Mouse (Mus musculus) hindbrain, embryonic 16.5 days (tissue): ENCODE results near the gene Ifrd2. TPM values are rescaled to one million over a fixed set of nuclear protein-coding genes. Genes with fewer than 3 reads are reported as not detected.

Experiments
- ATAC-seq: fragments of 200-750 bp; cut with Nextera tagmentation; 2 replicates; pipeline ENCODE4 v1.8.0; 2017; ENCODE audit warnings: moderate TSS enrichment, moderate library complexity
- H3K27ac ChIP-seq: fragments of 300-500 bp; sonication (generic); 2 replicates; pipeline ENCODE4 v1.5.1; 2014; ENCODE audit warnings: low read depth, mild to moderate bottlenecking, control low read depth, low read length, moderate library complexity
- H3K27me3 ChIP-seq: fragments of 300-500 bp; sonication (generic); replicated peaks from 2 replicates; pipeline ENCODE4 v1.6.1; 2014; ENCODE audit warnings: low read length; ENCODE audit not compliant: control insufficient read depth, insufficient read depth
- H3K36me3 ChIP-seq: fragments of 300-500 bp; sonication (generic); 2 replicates; pipeline ENCODE4 v1.6.1; 2014; ENCODE audit warnings: mild to moderate bottlenecking, low read length, moderate library complexity, mixed read lengths; ENCODE audit not compliant: control insufficient read depth, insufficient read depth
- H3K4me1 ChIP-seq: fragments of 300-500 bp; sonication (generic); 2 replicates; pipeline ENCODE4 v1.6.1; 2014; ENCODE audit warnings: low read depth, low read length; ENCODE audit not compliant: control insufficient read depth, insufficient read depth
- H3K4me2 ChIP-seq: fragments of 300-500 bp; sonication (generic); 2 replicates; pipeline ENCODE4 v1.6.1; 2014; ENCODE audit warnings: mild to moderate bottlenecking, low read length, control low read depth, moderate library complexity
- H3K4me3 ChIP-seq: fragments of 300-500 bp; sonication (generic); 2 replicates; pipeline ENCODE4 v1.5.1; 2014; ENCODE audit warnings: mild to moderate bottlenecking, low read length, control low read depth, moderate library complexity
- H3K9ac ChIP-seq: fragments of 300-500 bp; sonication (generic); 2 replicates; pipeline ENCODE4 v1.6.1; 2014; ENCODE audit warnings: low read depth, mild to moderate bottlenecking, control low read depth, low read length, moderate library complexity
- H3K9me3 ChIP-seq: fragments of 300-500 bp; sonication (generic); 2 replicates; pipeline ENCODE4 v1.6.1; 2014; ENCODE audit warnings: mild to moderate bottlenecking, low read length, moderate library complexity; ENCODE audit not compliant: control insufficient read depth
- WGBS: fragments of 180-500 bp; shearing (Covaris S2); extraction: QIAGEN DNeasy Blood & Tissue Kit; methylation state at CpG from one replicate; pipeline ENCODE4 v1.1.7; 2014; 5-methylcytosine and 5-hydroxymethylcytosine counted together
- polyA plus RNA-seq: library from polyadenylated mRNA; unstranded; fragments of >200 nt; fragmentation: Nextera tagmentation; extraction: Ambion mirVana; gene quantifications from 2 replicates; pipeline ENCODE4 v1.2.1, GENCODE M21; 2015

The Ifrd2 gene
- polyA plus RNA-seq, 1 experiment from 2014 or later: 13.5 TPM

GRCm38 (mm10) chr9:107590058-107590772 is 2.8 kb downstream of the Ifrd2 start:
- Histone ChIP-seq H3K36me3 (peaks cover 21% of the 10 kb centered on the region), H3K9me3 (no peaks in the 10 kb centered on the region), H3K27me3 (no peaks in the 10 kb centered on the region), H3K4me2 (no peak overlapping the region), H3K9ac (no peak overlapping the region), H3K4me3 (no peak overlapping the region), H3K27ac (no peak overlapping the region), H3K4me1 (peaks cover 10% of the 10 kb centered on the region)
- ATAC-seq: no peak
- 93% methylated on average over 25 of the region's 25 CpGs for WGBS

GRCm38 (mm10) chr9:107590773-107591060 is 3.3 kb downstream of the Ifrd2 start:
- no peak overlapping the region for H3K9ac ChIP-seq
- H3K27ac ChIP-seq: no peak overlapping the region
- H3K4me1 ChIP-seq: peaks cover 10% of the 10 kb centered on the region
- peaks cover 21% of the 10 kb centered on the region for H3K36me3 ChIP-seq
- H3K9me3 ChIP-seq: no peaks in the 10 kb centered on the region
- no peak overlapping the region for H3K4me2 ChIP-seq
- H3K27me3 ChIP-seq: no peaks in the 10 kb centered on the region
- H3K4me3 ChIP-seq: no peak overlapping the region
- 97% methylated on average over 6 of the region's 6 CpGs for WGBS
- ATAC-seq: no peak

DNA sequence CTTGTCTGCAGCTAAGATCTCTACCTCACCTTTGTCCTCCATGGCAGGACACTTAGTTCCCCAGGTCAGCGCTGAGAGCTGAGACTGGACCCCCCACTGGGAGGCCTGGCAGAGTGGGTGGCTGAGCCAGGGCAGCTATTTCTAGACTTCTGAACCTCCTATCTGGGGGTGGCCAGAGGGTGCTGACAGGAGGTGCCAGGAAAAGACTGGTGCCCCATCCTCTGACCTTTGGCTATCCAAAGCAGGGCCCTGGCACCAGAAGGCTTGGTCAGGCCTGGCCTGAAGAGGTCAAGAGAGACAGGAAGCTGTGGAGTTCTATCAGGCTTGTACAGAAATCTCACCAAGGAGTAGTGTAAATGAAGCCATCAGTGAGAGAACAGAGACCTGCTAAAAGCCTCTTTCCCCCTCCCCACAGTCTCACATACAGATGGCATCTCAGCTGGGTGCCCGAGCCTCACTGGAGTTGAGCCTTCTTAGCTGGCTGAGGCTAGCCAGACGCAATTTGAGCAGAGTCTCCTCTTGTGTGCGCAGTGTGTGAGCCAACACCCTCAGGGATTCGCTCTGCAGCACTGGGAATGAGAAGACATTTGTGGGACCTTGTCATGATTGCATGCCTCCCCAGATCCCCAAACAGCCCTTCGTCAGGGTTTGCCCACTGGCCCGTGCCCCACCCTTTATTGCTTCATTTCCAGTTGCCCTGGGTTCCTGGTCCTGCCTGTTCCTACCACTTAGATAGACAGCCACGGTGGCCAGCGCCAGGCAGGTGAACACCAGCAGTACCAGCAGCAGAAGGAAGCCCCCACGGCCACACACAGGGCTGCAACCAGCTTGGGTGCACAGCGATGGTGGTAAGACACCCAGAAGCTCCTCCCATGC is 5.9 kb downstream of the Ifrd2 start:
- H3K36me3 ChIP-seq: peaks cover 21% of the 10 kb centered on the region
- H3K9me3 ChIP-seq: no peaks in the 10 kb centered on the region
- H3K9ac ChIP-seq: no peak overlapping the region
- H3K27me3 ChIP-seq: no peaks in the 10 kb centered on the region
- H3K4me3 ChIP-seq: no peak overlapping the region
- H3K4me2 ChIP-seq: no peak overlapping the region
- no peak overlapping the region for H3K27ac ChIP-seq
- H3K4me1 ChIP-seq: peaks cover 6% of the 10 kb centered on the region
- no peak for ATAC-seq
- WGBS: 76% methylated on average over 11 of the region's 11 CpGs

- H3K4me2 ChIP-seq: no peak overlapping the region
- H3K36me3 ChIP-seq: peaks cover 21% of the 10 kb centered on the region
- H3K9me3 ChIP-seq: no peaks in the 10 kb centered on the region
- peaks cover 3% of the 10 kb centered on the region; the same call in 1 of the 2 replicates for H3K4me1 ChIP-seq
- no peaks in the 10 kb centered on the region for H3K27me3 ChIP-seq
- H3K9ac ChIP-seq: no peak overlapping the region
- no peak overlapping the region for H3K27ac ChIP-seq
- 65% methylated on average over 8 of the region's 8 CpGs for WGBS
- no peak overlapping the region for H3K4me3 ChIP-seq
- no peak for ATAC-seq
These were observed 7.0 kb downstream of the Ifrd2 start for GRCm38 (mm10) chr9:107594281-107595062.

GRCm38 (mm10) chr9:107596619-107597569 is 9.5 kb downstream of the Ifrd2 start:
- peaks cover 6% of the 10 kb centered on the region for H3K36me3 ChIP-seq
- H3K9me3 ChIP-seq: no peaks in the 10 kb centered on the region
- 89% methylated on average over 11 of the region's 11 CpGs for WGBS
- no peak overlapping the region for H3K27ac ChIP-seq
- no peak for ATAC-seq
- no peaks in the 10 kb centered on the region for H3K27me3 ChIP-seq
- no peak overlapping the region for H3K9ac ChIP-seq
- H3K4me1 ChIP-seq: peaks cover 6% of the 10 kb centered on the region
- no peak overlapping the region for H3K4me2 ChIP-seq
- no peak overlapping the region for H3K4me3 ChIP-seq

GRCm38 (mm10) chr9:107598385-107598784 is 10.9 kb downstream of the Ifrd2 start:
- WGBS: 81% methylated on average over 5 of the region's 5 CpGs
- Histone ChIP-seq H3K4me1 (peaks cover 7% of the 10 kb centered on the region), H3K27me3 (no peaks in the 10 kb centered on the region), H3K9ac (no peak overlapping the region), H3K27ac (no peak overlapping the region), H3K9me3 (no peaks in the 10 kb centered on the region), H3K36me3 (0 out of 2 replicates have a peak, but pooled peaks cover 3% of the 10 kb centered on the region), H3K4me3 (no peak overlapping the region), H3K4me2 (no peak overlapping the region)
- ATAC-seq: no peak

- Histone ChIP-seq H3K27me3 (no peaks in the 10 kb centered on the region), H3K9ac (no peak overlapping the region), H3K36me3 (no peaks in the 10 kb centered on the region), H3K27ac (no peak overlapping the region), H3K9me3 (no peaks in the 10 kb centered on the region), H3K4me3 (no peak overlapping the region), H3K4me2 (no peak overlapping the region), H3K4me1 (peaks cover 7% of the 10 kb centered on the region)
- WGBS: 95% methylated on average over 9 of the region's 9 CpGs
- no peak for ATAC-seq
These were observed 12.0 kb downstream of the Ifrd2 start for GRCm38 (mm10) chr9:107599433-107599832.

- Histone ChIP-seq H3K36me3 (no peaks in the 10 kb centered on the region), H3K27ac (no peak overlapping the region), H3K4me3 (no peak overlapping the region), H3K4me2 (no peak overlapping the region), H3K4me1 (peaks cover 7% of the 10 kb centered on the region), H3K27me3 (no peaks in the 10 kb centered on the region), H3K9me3 (no peaks in the 10 kb centered on the region), H3K9ac (no peak overlapping the region)
- WGBS: 70% methylated on average over 14 of the region's 14 CpGs
- no peak for ATAC-seq
These were observed 12.4 kb downstream of the Ifrd2 start for GRCm38 (mm10) chr9:107599842-107600241.
